Mouse (Mus musculus) cerebellum, adult 11-12 months (tissue): ENCODE data around the gene Ifna6.
"Not testable (repeated sequence)": the region's sequence is repeated elsewhere in the genome, so short reads cannot be mapped to it uniquely, and the experiment has no call there.

Experiments
- DNase-seq: peaks from one replicate; pipeline ENCODE4 v3.0.0; 2022

Gene Ifna6

DNA sequence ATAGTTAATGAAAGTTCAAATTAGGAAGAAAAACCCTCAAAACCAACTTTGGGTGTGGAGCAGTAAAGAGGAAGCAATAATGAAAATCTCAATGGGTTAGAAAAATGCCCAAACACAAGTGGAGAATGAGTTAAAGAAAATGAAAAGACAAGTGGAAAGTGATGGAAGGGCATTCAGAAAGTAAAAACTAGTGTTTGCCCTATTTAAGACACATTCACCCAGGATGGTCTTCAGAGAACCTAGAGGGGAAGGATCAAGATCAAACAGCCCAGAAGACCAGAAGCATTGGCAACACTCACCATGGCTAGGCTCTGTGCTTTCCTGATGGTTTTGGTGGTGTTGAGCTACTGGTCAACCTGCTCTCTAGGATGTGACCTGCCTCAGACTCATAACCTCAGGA is at the start of gene Ifna6:
Gene Ifna6 (plus strand): TSS at position 301 of the 400 bp plus-strand sequence.
- not testable (repeated sequence) for DNase-seq

DNA sequence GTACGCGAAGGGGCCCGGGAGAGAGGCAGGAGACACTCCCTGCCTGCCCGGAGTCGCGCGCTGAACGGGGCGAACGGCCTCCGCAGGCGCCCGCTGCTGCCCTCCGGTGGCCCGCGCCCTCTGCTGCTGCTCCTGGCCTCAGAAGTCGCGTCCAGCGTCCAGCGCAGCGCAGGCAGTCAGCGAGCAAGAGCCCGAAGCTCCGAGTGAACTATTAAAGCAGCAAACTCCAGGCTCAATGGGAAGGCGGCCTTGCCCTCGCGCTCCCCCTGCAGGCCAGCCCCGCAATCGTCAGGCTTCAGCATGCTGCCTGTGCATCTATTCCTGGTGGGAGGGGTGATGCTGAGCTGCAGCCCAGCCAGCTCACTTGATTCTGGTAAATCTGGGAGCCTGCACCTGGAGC is 47.7 kb upstream of the Ifna6 start, which contains the start of gene Gm13272:
Gene Gm13272 (plus strand): TSS at position 301 of the 400 bp plus-strand sequence.
- DNase-seq, result not testable (repeated sequence)

- peak; percentile 47 for DNase-seq
Measured at GRCm38 (mm10) chr4:88780320-88780719, 46.9 kb upstream of the Ifna6 start.

DNA sequence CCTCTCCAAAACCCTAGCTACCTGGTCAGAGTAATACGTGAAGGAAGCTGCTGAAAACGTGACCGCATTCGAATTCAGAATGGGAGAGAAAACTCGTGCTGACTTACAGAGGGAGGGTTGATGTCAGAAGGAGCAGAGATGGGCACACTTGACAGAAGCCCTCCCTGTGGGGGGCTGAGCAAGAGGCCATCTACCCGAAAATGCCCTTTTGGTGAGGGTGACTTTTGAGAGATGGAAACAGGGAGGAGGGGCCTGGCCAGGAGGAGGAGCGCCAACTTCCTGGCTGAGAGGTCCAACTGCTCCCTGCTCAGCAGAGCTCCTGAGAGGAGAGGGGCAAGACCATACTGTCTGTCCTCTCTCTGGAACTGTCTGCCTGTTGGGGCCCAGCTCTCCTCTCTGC is 45.4 kb upstream of the Ifna6 start, which contains the start of gene Ifnz:
Gene Ifnz (plus strand): TSS at position 301 of the 400 bp plus-strand sequence.
- not testable (repeated sequence) for DNase-seq

DNA sequence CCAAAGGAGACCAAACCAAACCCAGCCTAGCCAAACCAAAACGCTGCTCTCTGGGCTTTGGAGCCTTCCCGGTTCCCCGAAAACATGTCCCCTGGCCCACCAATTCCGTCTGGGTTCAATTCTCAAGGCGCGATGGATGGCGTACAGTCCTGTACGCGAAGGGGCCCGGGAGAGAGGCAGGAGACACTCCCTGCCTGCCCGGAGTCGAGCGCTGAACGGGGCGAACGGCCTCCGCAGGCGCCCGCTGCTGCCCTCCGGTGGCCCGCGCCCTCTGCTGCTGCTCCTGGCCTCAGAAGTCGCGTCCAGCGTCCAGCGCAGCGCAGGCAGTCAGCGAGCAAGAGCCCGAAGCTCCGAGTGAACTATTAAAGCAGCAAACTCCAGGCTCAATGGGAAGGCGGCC is 44.9 kb upstream of the Ifna6 start:
- DNase-seq, result not testable (repeated sequence)

GRCm38 (mm10) chr4:88785409-88785808 is 41.8 kb upstream of the Ifna6 start, which contains the start of gene Gm13276:
TSS of gene Gm13276 (plus strand) at chr4:88785709.
- DNase-seq, result not testable (repeated sequence)

- peak; percentile 74 for DNase-seq
Measured at GRCm38 (mm10) chr4:88788402-88788801, 38.8 kb upstream of the Ifna6 start, which contains the start of gene Gm13277. TSS of gene Gm13277 (plus strand) at chr4:88788632.

- DNase-seq, result not testable (repeated sequence)
Measured at GRCm38 (mm10) chr4:88791250-88791649, 36.0 kb upstream of the Ifna6 start, which contains the start of gene Gm13278. TSS of gene Gm13278 (plus strand) at chr4:88791550.

DNA sequence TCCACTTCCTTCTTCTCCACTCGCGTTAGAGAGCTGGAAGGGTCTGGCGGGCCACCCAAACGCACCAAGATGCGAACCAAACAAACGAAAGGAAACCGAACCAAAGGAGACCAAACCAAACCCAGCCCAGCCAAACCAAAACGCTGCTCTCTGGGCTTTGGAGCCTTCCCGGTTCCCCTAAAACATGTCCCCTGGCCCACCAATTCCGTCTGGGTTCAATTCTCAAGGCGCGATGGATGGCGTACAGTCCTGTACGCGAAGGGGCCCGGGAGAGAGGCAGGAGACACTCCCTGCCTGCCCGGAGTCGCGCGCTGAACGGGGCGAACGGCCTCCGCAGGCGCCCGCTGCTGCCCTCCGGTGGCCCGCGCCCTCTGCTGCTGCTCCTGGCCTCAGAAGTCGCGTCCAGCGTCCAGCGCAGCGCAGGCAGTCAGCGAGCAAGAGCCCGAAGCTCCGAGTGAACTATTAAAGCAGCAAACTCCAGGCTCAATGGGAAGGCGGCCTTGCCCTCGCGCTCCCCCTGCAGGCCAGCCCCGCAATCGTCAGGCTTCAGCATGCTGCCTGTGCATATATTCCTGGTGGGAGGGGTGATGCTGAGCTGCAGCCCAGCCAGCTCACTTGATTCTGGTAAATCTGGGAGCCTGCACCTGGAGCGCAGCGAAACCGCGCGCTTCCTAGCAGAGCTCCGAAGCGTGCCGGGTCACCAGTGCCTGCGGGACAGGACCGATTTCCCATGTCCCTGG is 33.1 kb upstream of the Ifna6 start, which contains the start of gene Gm13275:
Gene Gm13275 (plus strand): TSS at position 552 of the 740 bp plus-strand sequence.
- DNase-seq, result peak; percentile 76

DNA sequence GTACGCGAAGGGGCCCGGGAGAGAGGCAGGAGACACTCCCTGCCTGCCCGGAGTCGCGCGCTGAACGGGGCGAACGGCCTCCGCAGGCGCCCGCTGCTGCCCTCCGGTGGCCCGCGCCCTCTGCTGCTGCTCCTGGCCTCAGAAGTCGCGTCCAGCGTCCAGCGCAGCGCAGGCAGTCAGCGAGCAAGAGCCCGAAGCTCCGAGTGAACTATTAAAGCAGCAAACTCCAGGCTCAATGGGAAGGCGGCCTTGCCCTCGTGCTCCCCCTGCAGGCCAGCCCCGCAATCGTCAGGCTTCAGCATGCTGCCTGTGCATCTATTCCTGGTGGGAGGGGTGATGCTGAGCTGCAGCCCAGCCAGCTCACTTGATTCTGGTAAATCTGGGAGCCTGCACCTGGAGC is 30.1 kb upstream of the Ifna6 start, which contains the start of gene Gm13279:
Gene Gm13279 (plus strand): TSS at position 301 of the 400 bp plus-strand sequence.
- not testable (repeated sequence) for DNase-seq

GRCm38 (mm10) chr4:88799365-88799764 is 27.9 kb upstream of the Ifna6 start, which contains the start of gene Gm13285:
TSS of gene Gm13285 (plus strand) at chr4:88799665.
- not testable (repeated sequence) for DNase-seq

- DNase-seq, result not testable (repeated sequence)
Measured at GRCm38 (mm10) chr4:88802954-88803353, 24.3 kb upstream of the Ifna6 start, which contains the start of gene Gm13287. TSS of gene Gm13287 (plus strand) at chr4:88803254.

DNA sequence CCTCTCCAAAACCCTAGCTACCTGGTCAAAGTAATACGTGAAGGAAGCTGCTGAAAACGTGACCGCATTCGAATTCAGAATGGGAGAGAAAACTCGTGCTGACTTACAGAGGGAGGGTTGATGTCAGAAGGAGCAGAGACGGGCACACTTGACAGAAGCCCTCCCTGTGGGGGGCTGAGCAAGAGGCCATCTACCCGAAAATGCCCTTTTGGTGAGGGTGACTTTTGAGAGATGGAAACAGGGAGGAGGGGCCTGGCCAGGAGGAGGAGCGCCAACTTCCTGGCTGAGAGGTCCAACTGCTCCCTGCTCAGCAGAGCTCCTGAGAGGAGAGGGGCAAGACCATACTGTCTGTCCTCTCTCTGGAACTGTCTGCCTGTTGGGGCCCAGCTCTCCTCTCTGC is 22.0 kb upstream of the Ifna6 start, which contains the start of gene Gm13288:
Gene Gm13288 (plus strand): TSS at position 301 of the 400 bp plus-strand sequence.
- DNase-seq, result not testable (repeated sequence)

DNA sequence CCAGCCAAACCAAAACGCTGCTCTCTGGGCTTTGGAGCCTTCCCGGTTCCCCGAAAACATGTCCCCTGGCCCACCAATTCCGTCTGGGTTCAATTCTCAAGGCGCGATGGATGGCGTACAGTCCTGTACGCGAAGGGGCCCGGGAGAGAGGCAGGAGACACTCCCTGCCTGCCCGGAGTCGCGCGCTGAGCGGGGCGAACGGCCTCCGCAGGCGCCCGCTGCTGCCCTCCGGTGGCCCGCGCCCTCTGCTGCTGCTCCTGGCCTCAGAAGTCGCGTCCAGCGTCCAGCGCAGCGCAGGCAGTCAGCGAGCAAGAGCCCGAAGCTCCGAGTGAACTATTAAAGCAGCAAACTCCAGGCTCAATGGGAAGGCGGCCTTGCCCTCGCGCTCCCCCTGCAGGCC is 21.5 kb upstream of the Ifna6 start:
- DNase-seq, result peak; percentile 39

DNA sequence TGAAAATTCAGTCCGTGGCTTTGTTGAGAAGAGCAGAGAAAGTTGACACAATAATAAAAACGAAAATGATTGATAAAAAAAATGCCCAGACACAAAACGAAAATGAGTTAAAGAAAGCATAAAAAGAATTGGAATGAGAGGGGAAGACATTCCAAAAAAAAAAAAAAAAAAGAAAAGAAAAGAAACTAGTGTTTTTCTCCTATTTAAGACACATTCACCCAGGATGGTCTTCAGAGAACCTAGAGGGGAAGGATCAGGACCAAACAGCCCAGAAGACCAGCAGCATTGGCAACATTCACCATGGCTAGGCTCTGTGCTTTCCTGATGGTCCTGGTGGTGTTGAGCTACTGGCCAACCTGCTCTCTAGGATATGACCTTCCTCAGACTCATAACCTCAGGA is 11.3 kb upstream of the Ifna6 start, which contains the start of gene Ifna7:
Gene Ifna7 (plus strand): TSS at position 301 of the 400 bp plus-strand sequence.
- no peak for DNase-seq

GRCm38 (mm10) chr4:88819659-88820058 is 7.6 kb upstream of the Ifna6 start, which contains the start of gene Ifna11:
TSS of gene Ifna11 (plus strand) at chr4:88819959.
- no peak for DNase-seq

DNA sequence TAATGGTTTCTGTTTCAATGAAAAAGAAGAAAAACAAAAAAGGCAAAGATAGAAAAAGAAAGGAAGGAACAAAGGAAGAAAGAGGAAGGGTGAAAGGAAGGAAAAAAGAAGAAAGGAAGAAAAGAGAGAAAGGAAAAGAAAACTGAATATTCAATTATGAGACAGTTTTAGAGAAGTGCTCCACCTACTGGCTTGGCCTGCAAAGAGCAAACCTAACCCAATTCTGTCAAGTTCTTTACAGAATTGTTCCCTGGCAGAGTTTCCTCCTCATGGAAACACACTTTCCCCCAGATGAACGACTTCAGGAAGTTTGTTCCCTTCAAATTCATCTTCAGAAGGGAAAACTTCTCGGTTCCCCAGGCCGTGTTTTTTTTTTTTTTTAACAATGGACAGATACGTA is 4.2 kb upstream of the Ifna6 start:
- no peak for DNase-seq

DNA sequence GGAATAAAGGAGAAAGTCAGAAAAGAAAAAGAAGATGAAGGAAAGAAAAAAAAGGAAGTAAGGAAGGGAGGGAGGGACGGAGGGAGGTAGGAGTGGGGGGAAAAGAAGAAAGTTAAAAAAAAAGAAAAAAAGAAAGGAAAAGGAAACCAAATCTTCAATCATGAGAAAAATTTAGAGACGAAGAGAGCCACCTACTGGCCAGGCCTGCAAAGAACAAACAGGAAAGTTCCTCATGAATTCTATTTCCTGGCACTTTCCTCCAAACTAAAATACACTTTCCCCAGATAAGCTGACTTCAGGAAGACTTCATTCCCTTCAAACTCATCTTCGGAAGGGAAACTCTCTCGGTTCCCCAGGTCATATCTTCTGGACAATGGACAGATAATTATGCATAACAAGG is 3.3 kb downstream of the Ifna6 start:
- no peak for DNase-seq

GRCm38 (mm10) chr4:88835225-88835624 is 8.0 kb downstream of the Ifna6 start, which contains the start of gene Ifna5:
TSS of gene Ifna5 (plus strand) at chr4:88835525.
- DNase-seq, result not testable (repeated sequence)

GRCm38 (mm10) chr4:88838828-88839227 is 11.6 kb downstream of the Ifna6 start:
- no peak for DNase-seq

- no peak for DNase-seq
Measured at GRCm38 (mm10) chr4:88840058-88840457, 12.8 kb downstream of the Ifna6 start.

DNA sequence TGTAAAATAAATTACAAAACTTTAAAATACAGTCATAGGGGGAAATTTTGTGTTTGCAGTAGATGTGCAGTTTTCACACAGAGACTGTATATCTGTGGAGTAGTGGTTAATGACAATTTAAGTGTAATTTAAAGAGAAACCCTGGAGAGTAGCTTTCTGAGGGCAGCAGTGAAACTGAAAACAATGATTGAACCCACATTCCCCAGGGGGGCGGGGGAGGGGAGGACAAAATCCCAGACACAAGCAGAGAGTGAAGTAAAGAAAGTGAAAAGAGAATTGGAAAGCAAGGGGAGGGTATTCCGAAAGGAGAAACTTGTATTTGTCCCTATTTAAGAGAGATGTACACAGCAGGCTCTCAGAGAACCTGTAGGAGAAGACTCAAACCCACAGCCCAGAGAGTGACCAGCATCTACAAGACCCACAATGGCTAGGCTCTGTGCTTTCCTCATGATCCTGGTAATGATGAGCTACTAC is 14.3 kb downstream of the Ifna6 start, which contains the start of gene Ifna4:
Gene Ifna4 (plus strand): TSS at position 424 of the 474 bp plus-strand sequence.
- DNase-seq, result no peak

DNA sequence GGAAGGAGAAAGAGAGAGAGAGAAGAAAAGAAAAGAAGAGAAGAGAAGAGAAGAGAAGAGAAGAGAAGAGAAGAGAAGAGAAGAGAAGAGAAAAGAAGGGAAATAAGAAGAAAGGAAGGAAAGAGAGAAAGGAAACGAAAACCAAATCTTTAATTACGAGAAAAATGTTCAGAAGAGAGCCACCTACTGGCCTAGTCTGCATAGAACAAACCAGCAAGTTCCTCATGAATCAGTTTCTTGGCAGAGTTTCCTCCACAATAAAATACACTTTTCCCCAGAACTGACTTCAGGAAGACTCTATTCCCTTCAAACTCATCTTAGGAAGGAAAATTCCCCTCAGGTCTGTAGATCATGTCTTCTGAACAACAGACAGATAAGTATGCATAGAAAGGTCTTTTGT is 18.1 kb downstream of the Ifna6 start:
- no peak for DNase-seq
